Mouse (Mus musculus): ENCODE results near the gene Tent5c.

The Tent5c gene

DNA sequence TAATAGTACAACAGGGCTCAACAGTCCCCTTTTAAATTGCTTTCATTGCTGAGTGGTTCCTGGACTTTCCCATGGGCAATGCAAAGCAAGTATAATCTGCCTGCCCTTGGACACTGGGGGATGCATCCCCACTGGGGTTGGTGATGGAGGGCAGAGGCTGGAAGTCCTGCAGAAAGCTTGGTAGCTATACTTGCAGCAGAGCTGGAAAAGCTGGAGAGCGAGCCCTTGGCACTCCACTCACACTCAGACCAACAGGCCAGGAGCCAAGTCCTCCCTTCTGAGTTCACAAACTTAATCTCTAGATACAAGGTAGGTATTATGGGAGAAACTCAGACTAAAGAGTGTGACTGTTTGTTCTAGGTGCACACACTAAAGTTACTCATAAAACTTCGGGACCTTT lies 2.1 kb downstream of the Tent5c start:
- no peak for DNase-seq (ENCODE audit: low spot score in 2 of 2)

GRCm38 (mm10) chr3:100485390-100486132 lies 3.6 kb downstream of the Tent5c start:
- no peak for DNase-seq (ENCODE audit: low spot score in 2 of 2)

DNA sequence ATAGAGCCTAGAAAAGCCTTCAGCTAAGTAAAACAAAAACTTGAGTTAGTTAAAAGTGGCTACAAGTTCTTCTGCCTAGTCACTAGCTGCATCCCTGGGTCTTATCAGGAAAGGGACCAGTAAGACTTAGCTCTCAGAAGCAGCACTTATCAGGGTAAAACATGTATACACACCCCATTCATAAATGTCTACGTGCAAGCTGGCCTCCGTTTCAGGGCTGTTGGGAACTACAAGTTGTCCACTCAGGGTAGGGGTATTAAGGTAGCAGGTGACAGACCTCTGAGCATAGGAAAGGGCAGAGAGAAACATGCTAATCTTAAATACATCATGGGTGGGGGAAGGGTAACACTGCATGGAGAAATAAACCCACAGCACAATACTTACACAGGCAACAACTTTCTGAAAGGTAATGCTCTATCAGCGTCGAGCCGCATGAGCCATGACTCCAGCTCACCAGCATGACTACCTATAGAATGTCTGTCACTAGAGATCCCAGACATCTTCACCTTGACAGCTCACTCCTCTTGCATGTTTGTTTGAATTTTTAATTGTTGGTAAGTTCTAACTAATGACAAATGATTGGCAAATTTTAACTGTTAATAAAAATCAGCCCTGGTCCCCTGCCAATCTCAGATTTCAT lies 6.0 kb downstream of the Tent5c start:
- DNase-seq (ENCODE audit: low spot score in 2 of 2) = no peak

- DNase-seq (ENCODE audit: low spot score in 2 of 2) = no peak
Observed at GRCm38 (mm10) chr3:100482324-100482911, 6.7 kb downstream of the Tent5c start.

DNA sequence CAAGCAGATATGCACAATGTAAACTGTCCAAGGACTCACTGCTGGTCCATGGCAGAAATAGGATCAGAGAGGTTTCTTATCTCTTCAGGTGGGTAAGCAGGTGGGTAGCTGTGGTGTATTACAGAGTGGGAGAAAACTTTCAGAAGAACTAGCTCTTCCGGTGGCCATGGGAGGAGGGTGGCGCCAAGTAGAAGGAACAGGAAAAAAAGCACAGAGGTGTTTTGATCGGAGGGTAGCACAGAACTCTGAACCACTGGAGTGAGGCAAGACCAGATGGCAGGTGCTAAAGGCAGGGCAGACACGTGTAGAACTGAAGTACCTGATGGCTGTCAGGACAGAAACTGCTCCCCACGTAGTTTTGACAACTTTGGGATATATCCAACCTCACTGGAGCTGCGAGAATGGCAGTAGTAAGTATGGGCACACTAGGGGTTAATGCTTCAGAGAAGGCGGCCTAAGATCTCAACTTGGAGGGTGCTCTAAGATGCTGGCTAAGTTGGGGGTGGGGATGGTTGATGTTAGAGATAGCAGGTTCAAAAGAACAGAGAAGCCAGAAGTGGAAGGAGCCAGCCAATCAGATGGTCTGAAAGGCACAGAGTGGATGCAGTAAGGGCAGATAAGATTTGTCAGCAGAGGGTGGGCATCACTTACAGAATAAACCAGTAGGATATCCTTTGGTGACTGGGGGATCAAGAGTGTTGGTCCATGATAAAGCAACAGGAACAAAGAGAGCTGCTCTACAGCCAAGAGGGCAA lies 8.7 kb downstream of the Tent5c start:
- no peak for DNase-seq (ENCODE audit: low spot score in 2 of 2)

DNA sequence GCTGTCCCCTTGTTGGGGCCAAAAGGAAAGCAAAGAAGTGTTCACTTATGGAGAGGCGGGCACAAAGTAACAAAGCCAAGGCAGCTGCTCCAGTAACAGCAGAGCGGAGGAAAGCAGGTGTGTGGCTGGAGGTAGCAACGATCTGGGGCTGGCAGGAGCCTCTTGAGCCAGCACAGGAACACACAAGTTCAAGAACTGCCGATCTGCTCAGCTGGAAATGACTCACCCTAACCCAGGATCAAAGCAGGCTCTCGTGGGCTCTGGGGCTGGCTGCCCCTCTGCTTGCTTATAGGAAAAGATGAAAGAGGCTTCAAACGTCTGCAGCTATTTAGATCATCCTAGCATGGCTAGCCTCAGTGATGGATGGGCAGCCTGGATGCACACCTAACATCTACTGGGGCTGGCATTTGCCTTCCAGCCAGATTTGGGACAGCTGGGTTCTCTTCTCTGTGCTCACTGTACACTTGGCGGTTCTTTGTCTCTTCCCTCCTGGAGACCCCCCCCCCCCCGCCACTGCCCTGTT lies 14.1 kb downstream of the Tent5c start:
- no peak for DNase-seq (ENCODE audit: low spot score in 2 of 2)

DNA sequence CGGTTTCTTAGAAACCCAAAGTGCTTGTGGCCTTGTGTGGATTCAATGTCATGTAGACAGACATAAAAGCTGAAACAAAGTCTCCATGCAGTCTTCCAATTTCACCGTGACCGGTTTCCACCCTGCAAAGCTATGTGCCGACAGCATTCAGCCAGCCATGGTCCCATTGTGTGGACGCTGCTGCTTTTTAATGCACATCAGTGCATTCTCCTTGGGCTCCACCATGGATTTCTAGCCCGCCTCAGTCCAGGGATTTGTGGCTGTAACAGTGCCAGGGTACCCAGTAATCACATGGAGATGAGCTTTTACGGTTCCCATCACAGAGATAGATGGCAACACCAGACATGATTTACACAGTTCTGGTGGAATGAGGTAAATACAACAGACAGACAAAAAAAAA lies 14.6 kb downstream of the Tent5c start:
- no peak for DNase-seq (ENCODE audit: low spot score in 2 of 2)

DNA sequence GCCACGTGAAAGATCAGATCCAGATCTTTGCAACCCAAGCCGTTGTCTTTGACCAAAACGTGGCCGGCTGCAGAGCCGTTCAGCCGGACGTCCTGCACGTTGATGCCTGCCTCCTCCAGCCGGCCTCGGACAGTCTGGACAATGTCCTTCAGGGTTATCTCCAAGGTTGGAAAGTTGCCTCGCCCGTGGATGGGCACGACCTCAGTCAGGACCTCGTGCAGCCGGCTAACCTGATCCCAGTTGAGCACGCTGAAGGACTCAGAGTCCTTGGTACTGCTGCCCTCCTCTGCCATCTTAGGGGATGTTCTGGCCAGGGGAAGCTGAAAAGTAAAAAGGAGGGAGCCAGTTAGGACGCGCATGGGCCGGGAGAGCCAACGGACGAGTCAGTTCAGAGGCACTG lies 16.0 kb downstream of the Tent5c start:
- no peak for DNase-seq (ENCODE audit: low spot score in 2 of 2)

DNA sequence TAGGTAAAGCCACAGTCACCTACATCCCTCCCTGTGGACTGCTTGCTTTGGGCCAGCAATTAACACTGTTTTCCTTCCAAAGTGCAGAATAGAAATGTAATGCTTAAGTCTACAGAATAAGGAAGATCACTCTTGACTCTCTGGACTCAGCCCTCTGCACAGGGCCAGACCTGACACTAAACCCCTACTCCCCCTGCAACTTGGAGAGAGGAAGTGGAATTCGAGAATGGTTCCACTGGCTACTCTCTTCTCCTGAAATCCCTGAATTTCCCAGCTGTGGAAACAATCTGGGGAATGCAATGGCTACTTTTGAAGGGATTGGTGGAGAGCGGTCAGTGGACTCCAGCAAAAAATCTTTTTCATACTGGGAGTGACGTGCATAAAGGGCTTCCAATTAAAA lies 18.2 kb downstream of the Tent5c start:
- no peak for DNase-seq (ENCODE audit: low spot score in 2 of 2)

GRCm38 (mm10) chr3:100470101-100470500 lies 19.0 kb downstream of the Tent5c start:
- DNase-seq (ENCODE audit: low spot score in 2 of 2) = no peak

- no peak for DNase-seq (ENCODE audit: low spot score in 2 of 2)
Observed at GRCm38 (mm10) chr3:100466551-100466950, 22.6 kb downstream of the Tent5c start.

GRCm38 (mm10) chr3:100464596-100464995 lies 24.5 kb downstream of the Tent5c start:
- DNase-seq (ENCODE audit: low spot score in 2 of 2) = no peak

DNA sequence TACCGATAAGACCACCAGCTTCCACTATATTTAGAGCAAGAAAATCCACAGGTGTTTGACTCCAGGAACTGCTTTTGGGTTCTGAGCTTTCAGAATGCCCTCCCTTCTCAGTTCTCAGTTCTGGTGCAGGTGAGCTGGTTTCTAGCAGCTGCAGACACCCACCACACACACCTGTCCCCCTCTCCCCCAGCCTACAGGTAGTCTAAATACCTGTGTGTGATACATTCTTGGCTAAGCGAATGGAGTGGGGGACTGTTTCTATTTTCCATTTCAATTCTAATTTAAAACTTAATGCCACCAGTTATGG lies 25.2 kb downstream of the Tent5c start:
- no peak for DNase-seq (ENCODE audit: low spot score in 2 of 2)

DNA sequence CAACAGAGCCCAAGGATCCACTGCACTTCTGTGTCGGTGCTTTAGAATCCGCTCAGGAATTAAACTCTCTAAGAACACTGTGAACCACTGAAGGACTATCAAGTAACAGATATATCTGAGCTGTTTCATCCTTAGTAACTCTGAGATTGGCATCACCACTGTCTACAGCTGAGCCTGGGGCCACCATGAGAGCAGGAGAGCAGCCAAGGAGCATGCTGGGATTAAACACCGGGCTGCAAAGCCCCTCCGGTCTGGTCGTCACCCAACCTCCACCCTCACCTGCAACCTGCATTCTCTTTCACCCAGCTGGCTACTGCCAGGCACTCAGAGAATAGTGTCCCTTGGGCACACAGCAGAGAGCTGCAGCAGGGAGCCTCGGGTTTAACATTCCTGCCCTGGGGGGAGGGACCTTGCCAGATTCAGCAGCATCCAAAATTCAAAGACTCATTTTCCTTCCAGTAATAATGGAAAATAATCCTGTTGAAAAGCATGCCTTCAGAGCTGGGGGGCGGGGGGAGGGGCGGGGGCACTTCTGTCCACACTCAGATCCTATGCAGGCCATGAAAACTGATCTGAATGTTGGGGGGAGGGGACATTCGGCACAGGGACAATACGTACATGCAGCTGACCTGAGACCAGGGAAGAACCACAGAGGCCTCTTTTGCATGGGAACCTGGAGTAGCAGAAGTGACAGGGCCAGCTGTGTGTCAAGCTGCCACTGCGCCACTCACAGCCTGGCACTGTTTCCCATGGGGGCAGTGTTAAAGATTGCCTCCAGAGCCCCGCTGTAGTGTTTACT lies 25.8 kb downstream of the Tent5c start:
- DNase-seq (ENCODE audit: low spot score in 2 of 2) = no peak

DNA sequence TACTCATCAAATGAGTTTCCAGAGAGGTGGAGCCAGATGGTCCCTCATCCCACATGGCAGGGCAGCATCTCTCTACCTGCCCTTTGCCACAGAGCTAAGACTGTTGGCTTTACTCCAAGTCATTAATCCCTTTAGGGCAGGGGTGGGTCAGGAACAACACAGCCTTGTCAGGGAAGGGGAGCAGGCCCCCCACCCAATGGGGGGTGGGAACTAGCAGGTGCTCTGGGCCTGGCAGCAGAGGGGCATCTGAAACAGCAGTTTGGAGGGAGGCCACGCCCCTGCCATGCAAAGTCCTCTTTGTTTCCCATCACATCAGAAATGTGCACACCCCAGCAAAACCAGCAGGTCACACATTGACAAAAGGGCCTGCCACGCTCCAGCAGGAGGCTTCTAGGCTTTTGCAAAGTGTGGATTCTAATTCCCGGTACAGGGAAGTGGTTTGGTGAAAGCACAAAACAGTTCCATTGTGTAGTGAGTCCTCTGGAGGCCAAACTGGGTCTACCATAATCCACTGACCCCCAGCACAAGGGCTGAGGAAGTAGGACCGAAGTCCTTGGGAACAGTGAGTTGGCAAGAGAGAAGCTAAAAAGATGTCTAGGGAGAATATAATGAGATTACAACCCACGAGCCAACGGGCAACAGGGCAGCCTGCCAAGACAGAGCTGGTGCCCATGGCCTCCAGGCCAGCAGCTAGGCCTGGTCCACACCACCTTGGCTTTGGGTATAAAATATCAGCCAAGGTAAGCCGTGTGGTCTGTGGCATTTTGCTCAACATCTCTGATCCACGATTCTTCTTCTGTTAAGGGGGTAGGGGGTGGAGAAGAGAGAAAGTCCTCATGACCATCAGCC lies 26.7 kb downstream of the Tent5c start:
- no peak for DNase-seq (ENCODE audit: low spot score in 2 of 2)

- DNase-seq (ENCODE audit: low spot score in 2 of 2) = no peak
Observed at GRCm38 (mm10) chr3:100460510-100460909, 28.6 kb downstream of the Tent5c start.

- DNase-seq (ENCODE audit: low spot score in 2 of 2) = no peak
Observed at GRCm38 (mm10) chr3:100443798-100444500, 45.2 kb downstream of the Tent5c start.

DNA sequence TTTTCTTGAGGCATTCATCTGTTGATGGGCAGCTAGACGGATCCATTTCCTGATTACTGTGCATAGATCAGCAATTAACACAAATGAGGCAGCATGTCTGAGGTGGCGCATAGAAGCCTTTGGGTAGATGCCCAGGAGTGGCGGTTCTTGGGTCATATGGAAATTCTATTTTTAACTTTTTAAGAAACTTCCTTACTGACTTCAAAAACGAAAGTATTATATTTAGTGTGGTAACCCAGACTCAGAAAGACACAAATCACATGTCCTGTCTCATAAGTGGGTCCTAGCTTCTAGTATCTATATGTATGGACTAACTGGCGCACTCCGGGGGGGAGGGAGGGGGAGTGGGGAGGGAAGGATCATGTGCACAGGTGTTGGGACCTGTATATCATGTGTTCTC lies 46.6 kb downstream of the Tent5c start:
- no peak for DNase-seq (ENCODE audit: low spot score in 2 of 2)

GRCm38 (mm10) chr3:100440754-100441153 lies 48.4 kb downstream of the Tent5c start:
- no peak for DNase-seq (ENCODE audit: low spot score in 2 of 2)

DNA sequence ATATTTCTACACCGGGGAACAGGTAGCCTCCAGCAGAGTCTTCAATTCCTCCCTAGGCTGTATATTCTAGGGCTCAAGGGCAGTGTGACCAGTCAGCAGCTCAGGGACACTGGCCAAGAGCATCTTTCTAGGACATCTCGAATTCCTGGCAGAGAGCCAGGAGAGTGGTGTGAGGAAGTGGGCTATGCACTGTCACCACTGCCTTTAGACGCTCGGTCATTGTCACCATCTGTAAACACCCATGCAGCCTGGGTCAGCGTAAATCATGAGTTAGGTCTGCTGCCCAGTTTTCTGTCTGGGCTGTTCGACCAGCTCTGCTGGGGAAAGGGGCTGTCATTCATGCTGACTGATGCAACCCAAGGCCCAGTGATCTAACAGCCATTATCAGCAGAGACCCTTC lies 49.1 kb downstream of the Tent5c start:
- DNase-seq (ENCODE audit: low spot score in 2 of 2) = no peak

Measured in right cerebral cortex, postnatal 36 days (tissue).